In genomic region chr5:140375249-140375829, GRCm38 (mm10) we compare ENCODE assay signal across 13 mouse cellular contexts.
"Had no signal": no experiment of that assay in that cellular context is flagged by ENCODE, and none has a peak within 500 bp of the region (broad histone marks: within the 10 kb centered on the region; RNA-seq: fewer than 3 reads in every experiment).

No protein-coding gene starts in this region.

- H3K27ac ChIP-seq: hindbrain, embryonic 15.5 days; left cerebral cortex, adult 2 months; limb, embryonic 10.5 days; liver, embryonic 15.5 days; lung, embryonic 15.5 days; macrophage; midbrain, embryonic 12.5 days had no signal

- H3K4me3 ChIP-seq: hindbrain, embryonic 15.5 days; left cerebral cortex, adult 2 months; limb, embryonic 10.5 days; liver, embryonic 15.5 days; lung, embryonic 15.5 days; megakaryocyte, embryonic 14.5 days; midbrain, embryonic 12.5 days had no signal

- H3K4me2 ChIP-seq: hindbrain, embryonic 15.5 days; liver, embryonic 15.5 days; lung, embryonic 15.5 days; midbrain, embryonic 12.5 days had no signal

- H3K27me3 ChIP-seq: hindbrain, embryonic 15.5 days; liver, embryonic 15.5 days; lung, embryonic 15.5 days; midbrain, embryonic 12.5 days had no signal

- H3K9me3 ChIP-seq: hindbrain, embryonic 15.5 days; limb, embryonic 10.5 days; liver, embryonic 15.5 days; lung, embryonic 15.5 days; midbrain, embryonic 12.5 days had no signal

- H3K9ac ChIP-seq: hindbrain, embryonic 15.5 days; liver, embryonic 15.5 days; lung, embryonic 15.5 days; midbrain, embryonic 12.5 days had no signal

- H3K36me3 ChIP-seq: hindbrain, embryonic 15.5 days; liver, embryonic 15.5 days; lung, embryonic 15.5 days; midbrain, embryonic 12.5 days had no signal

- ATAC-seq: intestine, embryonic 16.5 days had no signal

- DNase-seq: lung, postnatal 14 days; right cerebral cortex, postnatal 25 days; thymus, adult 18-20 months; thymus, postnatal 14 days had no signal
